7 mouse cellular contexts compared by ENCODE assay signal in the genomic region with DNA sequence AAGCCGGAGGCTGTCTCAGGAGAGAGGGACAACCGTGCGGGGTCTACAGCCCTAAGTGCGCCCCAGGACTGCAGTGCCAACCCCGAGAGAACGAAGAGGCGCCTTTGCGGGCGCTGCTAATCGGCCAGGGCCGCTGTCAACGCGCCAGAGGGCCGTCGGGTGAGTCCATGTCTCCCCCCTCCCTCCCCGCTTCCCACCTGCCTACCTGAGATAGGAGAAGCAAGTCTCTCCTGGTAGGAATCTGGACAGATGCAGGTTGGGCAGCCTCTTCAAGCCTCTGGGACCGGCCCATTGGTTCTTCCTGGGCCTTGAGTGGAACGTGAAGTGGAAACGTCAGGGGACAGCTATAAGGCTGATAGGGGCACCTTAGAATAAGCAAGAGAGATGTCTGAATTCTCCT. TPM values are rescaled to one million over a fixed set of nuclear protein-coding genes. Genes with fewer than 3 reads are reported as not detected.
DNase-seq lines count a peak whose midpoint lies in the region; ATAC-seq and TF ChIP-seq lines count a peak whose summit lies in the region.

No protein-coding gene starts in this region.

- no peak overlapping the region for H3K27ac ChIP-seq in forebrain, embryonic 15.5 days (replicated peaks)
- no peak overlapping the region for H3K27ac ChIP-seq in limb, embryonic 14.5 days (replicated peaks; ENCODE audit: low read depth, low read length)
- H3K27ac ChIP-seq in olfactory bulb, adult 2 months (ENCODE audit: insufficient read depth, low read depth, low read length), result peak overlapping the region; percentile 93

- ATAC-seq in forebrain, embryonic 15.5 days (replicated peaks), result no peak
- ATAC-seq in limb, embryonic 14.5 days (ENCODE audit: low FRiP score, low read depth), result no peak

- H3K9ac ChIP-seq in forebrain, embryonic 15.5 days (replicated peaks), result no peak overlapping the region
- H3K9ac ChIP-seq in limb, embryonic 14.5 days (ENCODE audit: low read depth, low read length, severe bottlenecking), result peak overlapping the region; percentile 40

- no peak for TF ChIP-seq CTCF in lung, adult 2 months (IDR thresholded peaks at IDR 0.05; ENCODE audit: insufficient read depth, low read length)
- TF ChIP-seq CTCF in olfactory bulb, adult 2 months (IDR thresholded peaks at IDR 0.05; ENCODE audit: insufficient read depth, low read depth, low read length), result no peak

- H3K4me2 ChIP-seq in forebrain, embryonic 15.5 days (replicated peaks), result 0 out of 2 replicates have a peak overlapping the region, but pooled peaks have one; percentile 5
- peak overlapping the region; percentile 45 for H3K4me2 ChIP-seq in limb, embryonic 14.5 days (replicated peaks; ENCODE audit: low read depth, low read length, severe bottlenecking)

- 37% methylated on average over 19 of the region's 19 CpGs for WGBS in lung, adult 2 months
- WGBS in forebrain, embryonic 15.5 days, result 14% methylated on average over 19 of the region's 19 CpGs
- 20% methylated on average over 19 of the region's 19 CpGs for WGBS in limb, embryonic 14.5 days
- 30% methylated on average over 19 of the region's 19 CpGs for WGBS in olfactory bulb, adult 2 months

- H3K4me3 ChIP-seq in lung, adult 2 months (replicated peaks; ENCODE audit: extremely low read depth, low read depth, low read length), result peak overlapping the region; percentile 64
- H3K4me3 ChIP-seq in forebrain, embryonic 15.5 days, result 0 out of 2 replicates have a peak overlapping the region, but pooled peaks have one; percentile 4
- H3K4me3 ChIP-seq in limb, embryonic 14.5 days (replicated peaks; ENCODE audit: low read length), result peak overlapping the region; percentile 29
- peak overlapping the region; percentile 51 for H3K4me3 ChIP-seq in olfactory bulb, adult 2 months (ENCODE audit: insufficient read depth, low read depth, low read length)

- peaks cover 30% of the 10 kb centered on the region for H3K27me3 ChIP-seq in forebrain, embryonic 15.5 days
- peaks cover 22% of the 10 kb centered on the region for H3K27me3 ChIP-seq in limb, embryonic 14.5 days (ENCODE audit: control insufficient read depth, insufficient read depth, low read length)

- no peak for DNase-seq in lung, adult 2 months
- no peak for DNase-seq in lung, postnatal 14 days
- DNase-seq in limb, embryonic 14.5 days (ENCODE audit: low spot score), result no peak
- DNase-seq in thymus, postnatal 10 days (ENCODE audit: low spot score in 2 of 2), result no peak
- DNase-seq in spleen, postnatal 10 days (ENCODE audit: low spot score in 2 of 2), result no peak

- no peak for TF ChIP-seq POLR2A in lung, adult 2 months (IDR thresholded peaks at IDR 0.05; ENCODE audit: borderline replicate concordance, extremely low read depth, low read depth, low read length)
- no peak for TF ChIP-seq POLR2A in limb, embryonic 14.5 days (IDR thresholded peaks at IDR 0.05; ENCODE audit: borderline replicate concordance, extremely low read depth, insufficient read depth, insufficient read length)
- TF ChIP-seq POLR2A in olfactory bulb, adult 2 months (IDR thresholded peaks at IDR 0.05; ENCODE audit: insufficient read depth, low read depth, low read length), result no peak

- H3K4me1 ChIP-seq in lung, adult 2 months (ENCODE audit: control insufficient read depth, insufficient read depth, low read length), result 0 out of 2 replicates have a peak, but pooled peaks cover 2% of the 10 kb centered on the region
- peaks cover 4% of the 10 kb centered on the region; the same call in 1 of the 2 replicates for H3K4me1 ChIP-seq in forebrain, embryonic 15.5 days
- H3K4me1 ChIP-seq in limb, embryonic 14.5 days (ENCODE audit: control insufficient read depth, insufficient read depth, low read length), result peaks cover 10% of the 10 kb centered on the region
- H3K4me1 ChIP-seq in olfactory bulb, adult 2 months (ENCODE audit: control insufficient read depth, insufficient read depth, low read length), result peaks cover 20% of the 10 kb centered on the region; the same call in 1 of the 2 replicates

- H3K36me3 ChIP-seq in forebrain, embryonic 15.5 days, result no peaks in the 10 kb centered on the region
- no peaks in the 10 kb centered on the region for H3K36me3 ChIP-seq in limb, embryonic 14.5 days (ENCODE audit: control insufficient read depth, insufficient read depth, low read length)

- no peaks in the 10 kb centered on the region for H3K9me3 ChIP-seq in forebrain, embryonic 15.5 days
- no peaks in the 10 kb centered on the region for H3K9me3 ChIP-seq in limb, embryonic 14.5 days (ENCODE audit: control insufficient read depth, low read length)

RNA-seq across cellular contexts. Expression of gene Igfbp6, which starts 0.6 kb away (rescaled TPM):
- polyA plus RNA-seq in lung, adult 2 months (2012; rRNA removed), result 337 and 400 TPM in 2 replicates
- polyA plus RNA-seq in forebrain, embryonic 15.5 days (2015; fragmentation: Nextera tagmentation; extraction: Ambion mirVana), result 1.2 and 1.4 TPM in 2 replicates
- 6.2 and 8.1 TPM in 2 replicates for polyA plus RNA-seq in limb, embryonic 14.5 days (2012; rRNA removed)
- 11.7 and 11.9 TPM in 2 replicates for polyA plus RNA-seq in limb, embryonic 14.5 days (2014; fragmentation: Nextera tagmentation; extraction: Ambion mirVana)
- not detected in 2 replicates for polyA plus RNA-seq in olfactory bulb, adult 2 months (2012; ENCODE audit: insufficient read depth, insufficient read length, low replicate concordance, missing spikeins)

RNA-seq across cellular contexts. Expression of gene Soat2, which starts 5.6 kb away (rescaled TPM):
- 1.1 and 1.2 TPM in 2 replicates for polyA plus RNA-seq in lung, adult 2 months (2012; rRNA removed)
- not detected in 2 replicates for polyA plus RNA-seq in forebrain, embryonic 15.5 days (2015; fragmentation: Nextera tagmentation; extraction: Ambion mirVana)
- polyA plus RNA-seq in limb, embryonic 14.5 days (2012; rRNA removed), result 0.87 and 1.1 TPM in 2 replicates
- 0.48 and 0.76 TPM in 2 replicates for polyA plus RNA-seq in limb, embryonic 14.5 days (2014; fragmentation: Nextera tagmentation; extraction: Ambion mirVana)
- polyA plus RNA-seq in olfactory bulb, adult 2 months (2012; ENCODE audit: insufficient read depth, insufficient read length, low replicate concordance, missing spikeins), result not detected in 2 replicates

RNA-seq across cellular contexts. Expression of gene Spryd3, which starts 8.7 kb away (rescaled TPM):
- 40.8 and 55.2 TPM in 2 replicates for polyA plus RNA-seq in lung, adult 2 months (2012; rRNA removed)
- polyA plus RNA-seq in forebrain, embryonic 15.5 days (2015; fragmentation: Nextera tagmentation; extraction: Ambion mirVana), result 38.2 and 42.9 TPM in 2 replicates
- polyA plus RNA-seq in limb, embryonic 14.5 days (2012; rRNA removed), result 37.4 and 39.8 TPM in 2 replicates
- polyA plus RNA-seq in limb, embryonic 14.5 days (2014; fragmentation: Nextera tagmentation; extraction: Ambion mirVana), result 18.7 and 18.9 TPM in 2 replicates
- not detected in 2 replicates for polyA plus RNA-seq in olfactory bulb, adult 2 months (2012; ENCODE audit: insufficient read depth, insufficient read length, low replicate concordance, missing spikeins)

RNA-seq across cellular contexts. Expression of gene Tns2, which starts 44.5 kb away (rescaled TPM):
- polyA plus RNA-seq in lung, adult 2 months (2012; rRNA removed), result 255 and 329 TPM in 2 replicates
- polyA plus RNA-seq in forebrain, embryonic 15.5 days (2015; fragmentation: Nextera tagmentation; extraction: Ambion mirVana), result 4.9 and 6.9 TPM in 2 replicates
- 114 and 134 TPM in 2 replicates for polyA plus RNA-seq in limb, embryonic 14.5 days (2012; rRNA removed)
- 62.5 and 66.3 TPM in 2 replicates for polyA plus RNA-seq in limb, embryonic 14.5 days (2014; fragmentation: Nextera tagmentation; extraction: Ambion mirVana)
- not detected in 2 replicates for polyA plus RNA-seq in olfactory bulb, adult 2 months (2012; ENCODE audit: insufficient read depth, insufficient read length, low replicate concordance, missing spikeins)

RNA-seq across cellular contexts. Expression of gene Zfp740, which starts 58.3 kb away (rescaled TPM):
- 25.8 and 46.6 TPM in 2 replicates for polyA plus RNA-seq in lung, adult 2 months (2012; rRNA removed)
- 90.6 and 94.0 TPM in 2 replicates for polyA plus RNA-seq in forebrain, embryonic 15.5 days (2015; fragmentation: Nextera tagmentation; extraction: Ambion mirVana)
- 89.4 and 96.0 TPM in 2 replicates for polyA plus RNA-seq in limb, embryonic 14.5 days (2012; rRNA removed)
- 53.8 and 64.0 TPM in 2 replicates for polyA plus RNA-seq in limb, embryonic 14.5 days (2014; fragmentation: Nextera tagmentation; extraction: Ambion mirVana)
- polyA plus RNA-seq in olfactory bulb, adult 2 months (2012; ENCODE audit: insufficient read depth, insufficient read length, low replicate concordance, missing spikeins), result 123 TPM in 1 of 2 replicates, not detected in the other

Comparison
In these comparisons a context has a peak if more than half of its experiments do, and no peak if none do; other contexts are left out.
1. H3K4me3 ChIP-seq: peak in every context shown above with its lines; median percentile 64 in lung, adult 2 months; 51 in olfactory bulb, adult 2 months; 29 in limb, embryonic 14.5 days; 4 in forebrain, embryonic 15.5 days.
2. RNA of gene Igfbp6, which starts 0.6 kb away (polyA plus RNA-seq): 337 to 400 TPM in lung, adult 2 months; 6.2 to 11.9 TPM in limb, embryonic 14.5 days, 1.2 to 1.4 TPM in forebrain, embryonic 15.5 days and not detected in olfactory bulb, adult 2 months; every median in the first group is over 10 times any median in the second.